Mouse (Mus musculus) forebrain, embryonic 10.5 days (tissue): ENCODE measurements at regions not wholly inside any gene's neighbourhood (a gene's known extent, or its start where the extent isn't known, plus 50 kb on each side); places are given as distances from the start of the nearest gene placed in this dataset. TPM values are rescaled to one million over a fixed set of nuclear protein-coding genes. Genes with fewer than 3 reads are reported as not detected.

Experiments
- DNase-seq: peaks from one replicate; pipeline ENCODE4 v3.0.0-alpha.2; 2017; ENCODE audit warnings: low spot score; ENCODE audit errors: extremely low spot score
- H3K27ac ChIP-seq: fragments of 300-500 bp; sonication (generic); 2 replicates; pipeline ENCODE4 v1.5.1; 2016; ENCODE audit warnings: mild to moderate bottlenecking
- H3K27me3 ChIP-seq: fragments of 300-500 bp; sonication (generic); 2 replicates; pipeline ENCODE4 v1.6.1; 2016; ENCODE audit warnings: mild to moderate bottlenecking; ENCODE audit not compliant: poor library complexity, severe bottlenecking
- H3K36me3 ChIP-seq: fragments of 300-500 bp; sonication (generic); replicated peaks from 2 replicates; pipeline ENCODE4 v1.6.1; 2016; ENCODE audit warnings: mild to moderate bottlenecking, moderate library complexity
- H3K4me1 ChIP-seq: fragments of 300-500 bp; sonication (generic); 2 replicates; pipeline ENCODE4 v1.6.1; 2016
- H3K4me3 ChIP-seq: fragments of 300-500 bp; sonication (generic); 2 replicates; pipeline ENCODE4 v1.5.1; 2016; ENCODE audit warnings: mild to moderate bottlenecking, moderate library complexity
- H3K9me3 ChIP-seq: fragments of 300-500 bp; sonication (generic); 2 replicates; pipeline ENCODE4 v1.6.1; 2016; ENCODE audit warnings: mild to moderate bottlenecking, moderate library complexity
- WGBS: fragments of 180-500 bp; shearing (Covaris S2); methylation state at CpG from one replicate; pipeline ENCODE4 v1.1.7; 2016; 5-methylcytosine and 5-hydroxymethylcytosine counted together
- microRNA-seq: library from miRNA; unstranded; fragments of <30 nt; microRNA quantifications from one replicate; pipeline ENCODE4, GENCODE M21; 2017

GRCm38 (mm10) chr13:70934309-70935037, 92.9 kb upstream of the Adamts16 start:
- no peak for DNase-seq
- WGBS: 82% methylated on average over 7 of the region's 7 CpGs
- Histone ChIP-seq H3K4me3 (no peak overlapping the region), H3K27me3 (no peaks in the 10 kb centered on the region), H3K27ac (no peak overlapping the region), H3K9me3 (no peaks in the 10 kb centered on the region), H3K36me3 (no peaks in the 10 kb centered on the region), H3K4me1 (no peaks in the 10 kb centered on the region)

GRCm38 (mm10) chr13:70913834-70914233, 72.2 kb upstream of the Adamts16 start:
- no peaks in the 10 kb centered on the region for H3K27me3 ChIP-seq
- peaks cover 14% of the 10 kb centered on the region for H3K4me1 ChIP-seq
- H3K27ac ChIP-seq: no peak overlapping the region
- WGBS: 98% methylated on average over 1 of the region's 1 CpGs
- H3K4me3 ChIP-seq: no peak overlapping the region
- H3K36me3 ChIP-seq: no peaks in the 10 kb centered on the region
- no peak for DNase-seq
- H3K9me3 ChIP-seq: no peaks in the 10 kb centered on the region

- DNase-seq: no peak
- no peak overlapping the region for H3K27ac ChIP-seq
- H3K27me3 ChIP-seq: no peaks in the 10 kb centered on the region
- no peaks in the 10 kb centered on the region for H3K36me3 ChIP-seq
- peaks cover 14% of the 10 kb centered on the region for H3K4me1 ChIP-seq
- no peaks in the 10 kb centered on the region for H3K9me3 ChIP-seq
- no peak overlapping the region for H3K4me3 ChIP-seq
These were observed 69.3 kb upstream of the Adamts16 start for GRCm38 (mm10) chr13:70910934-70911333.

GRCm38 (mm10) chr13:70904834-70905233, 63.2 kb upstream of the Adamts16 start:
- DNase-seq: no peak
- peaks cover 17% of the 10 kb centered on the region for H3K4me1 ChIP-seq

GRCm38 (mm10) chr13:70903831-70904230, 62.2 kb upstream of the Adamts16 start:
- H3K9me3 ChIP-seq: no peaks in the 10 kb centered on the region
- no peaks in the 10 kb centered on the region for H3K36me3 ChIP-seq
- H3K4me3 ChIP-seq: no peak overlapping the region
- H3K27ac ChIP-seq: no peak overlapping the region
- peaks cover 15% of the 10 kb centered on the region for H3K4me1 ChIP-seq
- 55% methylated on average over 8 of the region's 8 CpGs for WGBS
- H3K27me3 ChIP-seq: no peaks in the 10 kb centered on the region
- DNase-seq: no peak

More at GRCm38 (mm10) chr13:70904834-70905233, 63.2 kb upstream of the Adamts16 start:
- H3K4me3 ChIP-seq: no peak overlapping the region
- H3K27ac ChIP-seq: no peak overlapping the region
- no peaks in the 10 kb centered on the region for H3K27me3 ChIP-seq
- no peaks in the 10 kb centered on the region for H3K9me3 ChIP-seq
- H3K36me3 ChIP-seq: no peaks in the 10 kb centered on the region

- DNase-seq: no peak
- Histone ChIP-seq H3K4me1 (peaks cover 15% of the 10 kb centered on the region), H3K4me3 (no peak overlapping the region), H3K9me3 (no peaks in the 10 kb centered on the region), H3K27me3 (no peaks in the 10 kb centered on the region), H3K27ac (no peak overlapping the region), H3K36me3 (no peaks in the 10 kb centered on the region)
- 82% methylated on average over 2 of the region's 2 CpGs for WGBS
These were observed 61.5 kb upstream of the Adamts16 start for GRCm38 (mm10) chr13:70903150-70903549.

- Histone ChIP-seq H3K27ac (no peak overlapping the region), H3K4me1 (peaks cover 15% of the 10 kb centered on the region), H3K4me3 (no peak overlapping the region), H3K27me3 (no peaks in the 10 kb centered on the region), H3K9me3 (no peaks in the 10 kb centered on the region), H3K36me3 (no peaks in the 10 kb centered on the region)
- no peak for DNase-seq
- WGBS: 53% methylated on average over 10 of the region's 10 CpGs
These were observed 61.1 kb upstream of the Adamts16 start for GRCm38 (mm10) chr13:70902727-70903126.

GRCm38 (mm10) chr13:70891634-70892033, 50.0 kb upstream of the Adamts16 start:
- no peak overlapping the region for H3K27ac ChIP-seq
- no peak for DNase-seq
- H3K9me3 ChIP-seq: no peaks in the 10 kb centered on the region
- no peaks in the 10 kb centered on the region for H3K27me3 ChIP-seq
- no peaks in the 10 kb centered on the region for H3K36me3 ChIP-seq
- no peak overlapping the region for H3K4me3 ChIP-seq
- 81% methylated on average over 5 of the region's 5 CpGs for WGBS
- H3K4me1 ChIP-seq: no peaks in the 10 kb centered on the region

Small RNA genes in the stretch of these regions (microRNA-seq; reads per million reads assigned to microRNA genes)
- not detected for gene Mir466f-4
